Mouse (Mus musculus): ENCODE measurements around the gene Dennd1a.

Gene Dennd1a

GRCm38 (mm10) chr2:38051485-38052085 lies 235.6 kb downstream of the Dennd1a start:
- no peak for DNase-seq (ENCODE audit: low read depth, low spot score)

DNA sequence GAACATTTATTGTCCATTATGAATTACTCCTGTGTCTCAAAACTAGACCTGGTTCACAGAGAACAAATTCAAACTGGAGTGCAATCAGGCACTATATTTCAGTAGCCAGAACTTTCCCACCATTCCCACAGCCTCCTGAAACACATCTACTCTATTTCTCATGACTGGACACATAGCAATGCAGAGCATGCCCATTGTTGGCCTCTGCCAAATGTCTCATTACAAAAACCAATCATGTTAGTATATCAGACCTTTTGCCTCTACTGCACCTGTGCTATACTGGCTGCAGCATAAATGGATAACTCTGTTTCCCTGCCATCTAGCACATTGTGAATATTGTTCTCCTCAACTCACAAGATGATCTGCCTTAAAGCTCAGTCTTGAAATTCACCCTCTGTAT lies 238.2 kb downstream of the Dennd1a start:
- no peak for DNase-seq (ENCODE audit: low read depth, low spot score)

- DNase-seq (ENCODE audit: low read depth, low spot score): no peak
These were observed 241.9 kb downstream of the Dennd1a start for GRCm38 (mm10) chr2:38045286-38045685.

DNA sequence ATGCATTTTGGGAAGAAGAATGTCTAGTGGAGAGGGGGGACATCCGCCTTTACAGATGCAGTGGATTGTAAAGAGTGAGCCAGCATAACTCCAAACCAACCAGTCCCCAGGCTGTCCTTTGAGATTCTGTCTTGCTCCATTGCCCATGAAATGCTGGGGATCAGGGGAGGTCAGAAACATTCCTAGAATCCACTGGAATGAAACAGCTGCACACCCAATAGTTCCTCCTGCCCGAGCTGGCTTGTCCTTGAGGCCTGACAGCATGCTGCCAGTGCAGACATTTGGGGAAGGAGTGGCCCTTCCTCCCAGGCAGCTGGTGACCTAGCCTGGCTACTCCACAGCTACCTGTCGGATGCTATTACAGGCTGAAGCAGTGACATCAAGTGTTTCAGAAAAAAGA lies 246.3 kb downstream of the Dennd1a start:
- DNase-seq (ENCODE audit: low read depth, low spot score): no peak

GRCm38 (mm10) chr2:38039621-38040020 lies 247.6 kb downstream of the Dennd1a start:
- DNase-seq (ENCODE audit: low read depth, low spot score): no peak

DNA sequence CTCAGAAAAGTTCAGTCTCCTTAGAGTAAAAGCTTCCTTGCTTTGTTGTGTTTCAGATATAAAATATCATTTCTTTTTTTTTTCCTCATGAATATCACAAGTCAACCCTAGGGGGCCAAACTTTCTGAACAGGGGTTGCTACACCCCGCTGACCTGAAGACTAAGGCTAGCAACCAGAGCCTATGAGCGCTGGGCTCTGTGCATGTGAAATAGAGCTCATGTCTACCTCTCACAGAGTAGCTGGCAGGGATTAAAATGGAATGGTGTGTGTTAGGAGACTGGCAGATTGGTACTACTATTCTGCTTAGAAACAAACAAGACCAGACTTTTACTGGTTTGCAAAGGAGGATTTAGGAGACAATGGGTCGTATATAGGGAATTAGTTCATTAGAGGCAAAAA lies 258.9 kb downstream of the Dennd1a start:
- DNase-seq (ENCODE audit: low read depth, low spot score): no peak

GRCm38 (mm10) chr2:38025615-38026014 lies 261.6 kb downstream of the Dennd1a start:
- no peak for DNase-seq (ENCODE audit: low read depth, low spot score)

DNA sequence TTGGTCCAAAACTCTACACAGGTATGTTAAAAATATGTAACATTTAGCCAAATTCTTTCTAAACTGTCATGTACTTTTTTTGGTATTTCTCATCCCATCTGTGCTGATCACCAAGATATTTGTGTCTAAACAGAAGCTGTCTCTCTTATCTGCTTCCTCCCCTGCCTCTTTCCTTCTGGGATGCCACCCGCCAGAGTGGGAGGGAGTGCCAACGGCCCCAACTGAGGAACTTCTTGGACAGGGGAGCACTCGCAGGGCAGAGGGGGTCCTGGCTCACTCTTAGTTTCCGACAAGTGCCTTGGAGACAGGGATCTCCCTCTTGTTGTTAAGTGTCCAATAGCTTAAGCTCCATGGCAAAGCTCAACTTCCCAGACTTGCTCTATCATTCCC lies 263.5 kb downstream of the Dennd1a start:
- DNase-seq (ENCODE audit: low read depth, low spot score): no peak

DNA sequence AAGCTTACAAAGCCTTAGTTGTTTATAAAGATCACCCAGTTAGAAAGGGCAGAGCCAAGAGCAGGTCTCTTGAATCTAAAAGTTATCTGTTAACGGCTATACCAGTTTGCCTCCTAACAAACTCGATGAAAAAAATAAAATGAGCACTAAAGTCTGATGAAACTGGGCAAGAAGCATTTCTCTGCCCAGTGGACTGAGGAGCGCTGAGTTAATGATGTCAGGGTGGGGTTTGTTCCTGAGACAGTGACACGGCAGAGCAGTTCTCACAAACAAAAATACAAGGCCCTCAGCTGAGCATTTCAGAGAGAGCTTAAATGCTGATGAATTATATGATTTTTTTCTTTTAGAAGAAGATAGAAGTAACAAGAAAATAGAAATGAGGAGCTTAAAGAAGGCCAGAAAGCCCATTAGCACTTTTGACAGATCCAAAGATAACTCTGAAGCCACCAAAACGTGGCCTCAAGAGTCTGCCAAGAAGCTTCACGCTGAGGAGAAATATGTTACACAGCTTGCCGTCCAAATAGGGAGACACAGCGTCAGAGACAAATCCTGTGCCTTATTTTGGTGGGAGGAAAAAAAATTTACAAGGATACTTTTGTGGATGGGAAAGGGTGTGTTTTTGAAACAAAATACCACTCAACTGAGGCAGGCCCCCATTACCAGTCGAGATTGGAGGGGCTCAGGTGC lies 264.0 kb downstream of the Dennd1a start:
- DNase-seq (ENCODE audit: low read depth, low spot score): peak; percentile 66

DNA sequence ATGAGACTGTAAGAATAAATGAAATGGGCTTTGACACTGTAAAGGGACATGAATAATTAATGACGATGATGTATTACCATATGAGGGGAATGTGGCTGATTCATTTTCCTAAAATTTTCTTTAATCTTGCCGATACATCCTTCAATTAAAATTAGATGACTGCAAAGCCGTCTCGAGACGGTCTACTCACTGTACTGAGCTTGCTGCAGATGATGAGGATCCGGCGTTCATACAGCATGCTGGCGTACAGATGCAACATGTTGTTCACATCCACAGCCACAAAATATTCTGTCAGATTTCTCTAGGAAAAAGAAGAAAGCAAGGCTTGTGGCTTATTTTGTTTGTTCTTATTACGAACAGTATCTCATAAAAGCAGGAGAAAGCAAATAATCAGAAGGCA lies 266.0 kb downstream of the Dennd1a start:
- DNase-seq (ENCODE audit: low read depth, low spot score): no peak

- no peak for DNase-seq (ENCODE audit: low read depth, low spot score)
These were observed 272.5 kb downstream of the Dennd1a start for GRCm38 (mm10) chr2:38014702-38015101.

- no peak for DNase-seq (ENCODE audit: low read depth, low spot score)
These were observed 273.3 kb downstream of the Dennd1a start for GRCm38 (mm10) chr2:38013839-38014365.

GRCm38 (mm10) chr2:38007238-38007637 lies 280.0 kb downstream of the Dennd1a start:
- no peak for DNase-seq (ENCODE audit: low read depth, low spot score)

GRCm38 (mm10) chr2:38003183-38003680 lies 284.0 kb downstream of the Dennd1a start:
- DNase-seq (ENCODE audit: low read depth, low spot score): no peak

GRCm38 (mm10) chr2:38001004-38001403 lies 286.2 kb downstream of the Dennd1a start:
- DNase-seq (ENCODE audit: low read depth, low spot score): no peak

- DNase-seq (ENCODE audit: low read depth, low spot score): no peak
These were observed 289.2 kb downstream of the Dennd1a start for GRCm38 (mm10) chr2:37997966-37998365.

DNA sequence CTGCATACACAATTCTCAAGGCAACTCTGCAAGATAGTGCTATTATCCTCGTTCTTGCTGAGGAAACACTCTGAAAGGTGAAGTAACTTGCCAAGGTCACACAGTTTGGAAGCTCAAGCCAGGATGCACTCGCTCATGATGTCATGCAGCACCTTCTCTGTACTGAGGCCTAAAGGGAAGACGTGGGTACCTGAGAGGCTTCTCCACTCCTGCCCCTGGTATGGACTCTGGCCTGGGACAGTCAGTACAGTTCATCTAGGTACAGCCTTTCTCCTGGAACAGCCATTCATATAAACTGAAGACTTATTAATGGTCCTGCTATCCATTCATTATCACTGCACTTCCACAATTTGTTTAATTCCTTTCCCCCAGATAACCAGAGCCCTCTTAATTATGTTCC lies 298.1 kb downstream of the Dennd1a start:
- no peak for DNase-seq (ENCODE audit: low read depth, low spot score)

GRCm38 (mm10) chr2:37988301-37988700 lies 298.9 kb downstream of the Dennd1a start:
- DNase-seq (ENCODE audit: low read depth, low spot score): no peak

DNA sequence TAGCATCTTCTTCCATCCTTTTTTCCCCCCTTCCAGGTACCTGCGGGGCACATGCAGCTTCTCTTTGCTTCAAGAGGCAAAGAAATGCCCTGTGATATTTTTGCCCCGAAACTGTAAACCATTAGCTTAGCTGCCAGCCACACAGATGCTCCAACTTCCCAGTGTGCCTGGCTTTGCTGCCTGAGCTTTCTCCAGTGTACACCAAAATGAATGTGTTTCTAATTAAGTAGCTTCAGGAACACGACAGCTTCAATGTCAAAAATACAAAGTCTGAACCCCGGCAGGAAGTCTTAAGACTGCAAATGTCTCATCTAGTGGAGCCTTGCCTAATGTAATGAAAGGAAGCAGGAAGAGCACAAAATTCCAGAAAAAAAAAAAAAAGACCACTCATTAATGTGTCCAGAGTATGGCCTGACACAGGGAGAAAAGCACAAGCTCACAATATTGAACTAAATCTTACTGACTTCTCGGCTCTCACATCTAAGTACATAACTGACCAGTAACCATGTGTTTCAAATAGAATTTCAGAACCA lies 301.4 kb downstream of the Dennd1a start:
- no peak for DNase-seq (ENCODE audit: low read depth, low spot score)

- no peak for DNase-seq (ENCODE audit: low read depth, low spot score)
These were observed 304.5 kb downstream of the Dennd1a start for GRCm38 (mm10) chr2:37982714-37983113.

- DNase-seq (ENCODE audit: low read depth, low spot score): no peak
These were observed 305.4 kb downstream of the Dennd1a start for GRCm38 (mm10) chr2:37981562-37982403.

GRCm38 (mm10) chr2:37974201-37974600 lies 313.0 kb downstream of the Dennd1a start:
- no peak for DNase-seq (ENCODE audit: low read depth, low spot score)

Measured in brain, embryonic 18.5 days (tissue).